Mouse (Mus musculus) bone marrow, adult 2 months (tissue): ENCODE data around the gene Ccrl2.

Experiments
- CTCF ChIP-seq: fragments of 200-500 bp; IDR thresholded peaks from 2 replicates; pipeline ENCODE4 v1.5.1; 2011; ENCODE audit warnings: low read length, control low read depth; ENCODE audit not compliant: control insufficient read depth, insufficient read depth
- POLR2A ChIP-seq: fragments of 200-500 bp; IDR thresholded peaks from 2 replicates; pipeline ENCODE4 v1.6.1; 2011; ENCODE audit warnings: low read depth, mild to moderate bottlenecking, control low read depth, low read length, borderline replicate concordance; ENCODE audit not compliant: control insufficient read depth

DNA sequence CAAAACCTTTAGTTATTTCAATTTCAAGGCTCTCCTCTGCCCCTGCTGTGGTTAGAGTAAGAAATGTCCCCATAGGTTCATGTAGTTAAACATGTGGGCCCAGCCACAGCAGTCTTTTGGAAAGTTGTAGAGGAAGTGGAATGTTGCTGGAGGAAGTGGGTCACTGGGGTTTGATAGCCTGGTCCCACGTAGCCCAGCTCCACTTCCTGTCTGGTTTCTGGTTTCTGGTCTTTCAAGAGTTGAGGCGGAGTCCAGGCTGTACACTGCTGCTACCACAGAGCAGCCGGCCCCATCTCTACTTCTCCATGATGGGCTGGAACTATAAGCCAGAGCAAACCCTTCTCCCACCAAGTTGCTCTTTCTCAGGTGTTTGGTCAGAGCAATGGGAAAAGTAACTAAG lies 11.1 kb downstream of the Ccrl2 start:
- TF ChIP-seq CTCF (no peak), POLR2A (no peak)
